Mouse (Mus musculus): ENCODE data around the gene Ceacam9.
"Not testable (repeated sequence)": the region's sequence is repeated elsewhere in the genome, so short reads cannot be mapped to it uniquely, and the experiment has no call there.

DNA sequence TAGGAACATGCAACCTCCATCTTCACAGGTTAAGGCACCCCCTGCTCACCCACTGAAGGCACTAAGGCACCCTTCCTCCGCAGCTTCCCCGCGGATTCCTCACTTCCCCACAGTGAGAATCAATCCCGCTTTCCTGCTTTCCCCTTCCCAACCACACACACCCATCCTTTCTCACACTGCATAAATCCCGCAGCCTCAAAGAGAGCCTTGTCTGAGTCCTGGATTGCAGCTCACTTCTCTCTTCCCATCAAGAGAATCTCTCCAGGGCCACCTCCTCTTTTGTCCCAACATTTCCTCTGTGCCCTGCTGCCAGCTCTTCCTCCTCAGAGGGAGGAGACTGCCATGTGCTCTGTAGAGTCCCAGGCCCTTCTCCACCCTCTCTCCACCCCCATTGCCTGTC lies 47.0 kb upstream of the Ceacam9 start:
- TF ChIP-seq POLR2A, CTCF (IDR thresholded peaks at IDR 0.05; ENCODE audit: insufficient read depth, low read depth, low read length): not testable (repeated sequence)
